Mouse (Mus musculus) neural tube, embryonic 13.5 days (tissue): ENCODE results near the gene Rbm4. TPM values are rescaled to one million over a fixed set of nuclear protein-coding genes. Genes with fewer than 3 reads are reported as not detected.
"Not testable (repeated sequence)": the region's sequence is repeated elsewhere in the genome, so short reads cannot be mapped to it uniquely, and the experiment has no call there.

Experiments used
- ATAC-seq: fragments of 200-750 bp; cut with Nextera tagmentation; 2 replicates; pipeline ENCODE4 v1.8.0; 2017; ENCODE audit warnings: low read depth, mild to moderate bottlenecking, moderate TSS enrichment, moderate library complexity
- H3K27ac ChIP-seq: fragments of 300-500 bp; sonication (generic); replicated peaks from 2 replicates; pipeline ENCODE4 v1.5.1; 2015; ENCODE audit warnings: moderate library complexity, mild to moderate bottlenecking, inconsistent platforms
- H3K27me3 ChIP-seq: fragments of 300-500 bp; sonication (generic); 2 replicates; pipeline ENCODE4 v1.6.1; 2015; ENCODE audit warnings: mild to moderate bottlenecking, inconsistent platforms
- H3K36me3 ChIP-seq: fragments of 300-500 bp; sonication (generic); 2 replicates; pipeline ENCODE4 v1.6.1; 2015; ENCODE audit warnings: mild to moderate bottlenecking, inconsistent platforms
- H3K4me1 ChIP-seq: fragments of 300-500 bp; sonication (generic); replicated peaks from 2 replicates; pipeline ENCODE4 v1.6.1; 2015; ENCODE audit warnings: inconsistent platforms
- H3K4me2 ChIP-seq: fragments of 300-500 bp; sonication (generic); 2 replicates; pipeline ENCODE4 v1.6.1; 2015; ENCODE audit warnings: inconsistent platforms, mild to moderate bottlenecking, moderate library complexity
- H3K4me3 ChIP-seq: fragments of 300-500 bp; sonication (generic); 2 replicates; pipeline ENCODE4 v1.5.1; 2015; ENCODE audit warnings: mild to moderate bottlenecking, inconsistent platforms
- H3K9ac ChIP-seq: fragments of 300-500 bp; sonication (generic); 2 replicates; pipeline ENCODE4 v1.6.1; 2015; ENCODE audit warnings: moderate library complexity, mild to moderate bottlenecking, inconsistent platforms
- H3K9me3 ChIP-seq: fragments of 300-500 bp; sonication (generic); 2 replicates; pipeline ENCODE4 v1.6.1; 2016; ENCODE audit warnings: inconsistent platforms
- WGBS: fragments of 180-500 bp; shearing (Covaris S2); methylation state at CpG from one replicate; pipeline ENCODE4 v1.1.7; 2015; 5-methylcytosine and 5-hydroxymethylcytosine counted together
- polyA plus RNA-seq: library from polyadenylated mRNA; unstranded; fragments of >200 nt; fragmentation: Nextera tagmentation; extraction: Ambion mirVana; gene quantifications from 2 replicates; pipeline ENCODE4 v1.2.1, GENCODE M21; 2015

Rbm4 gene
- polyA plus RNA-seq, 1 experiment from 2014 or later: 94.7 TPM

- ATAC-seq: no peak
- H3K4me1 ChIP-seq: peaks cover 1% of the 10 kb centered on the region; the same call in 1 of the 2 replicates
- H3K27ac ChIP-seq: no peak overlapping the region
- no peaks in the 10 kb centered on the region for H3K36me3 ChIP-seq
- H3K4me3 ChIP-seq: no peak overlapping the region
- WGBS: 61% methylated on average over 1 of the region's 1 CpGs
- no peaks in the 10 kb centered on the region for H3K27me3 ChIP-seq
- H3K9me3 ChIP-seq: no peaks in the 10 kb centered on the region
- H3K4me2 ChIP-seq: no peak overlapping the region
- H3K9ac ChIP-seq: no peak overlapping the region
These were observed 23.6 kb upstream of the Rbm4 start for GRCm38 (mm10) chr19:4817182-4817835.

- H3K27me3 ChIP-seq: no peaks in the 10 kb centered on the region
- WGBS: 83% methylated on average over 6 of the region's 6 CpGs
- no peak overlapping the region for H3K27ac ChIP-seq
- H3K36me3 ChIP-seq: no peaks in the 10 kb centered on the region
- ATAC-seq: no peak
- peaks cover 27% of the 10 kb centered on the region for H3K4me1 ChIP-seq
- H3K9me3 ChIP-seq: no peaks in the 10 kb centered on the region
- H3K9ac ChIP-seq: no peak overlapping the region
- H3K4me3 ChIP-seq: no peak overlapping the region
- no peak overlapping the region for H3K4me2 ChIP-seq
These were observed 19.3 kb upstream of the Rbm4 start for GRCm38 (mm10) chr19:4813015-4813414.

- H3K27ac ChIP-seq: peak overlapping the region; percentile 91
- WGBS: 80% methylated on average over 8 of the region's 8 CpGs
These were observed 18.7 kb upstream of the Rbm4 start for GRCm38 (mm10) chr19:4812334-4812949.

GRCm38 (mm10) chr19:4811909-4812242 is 18.2 kb upstream of the Rbm4 start:
- Histone ChIP-seq H3K27me3 (no peaks in the 10 kb centered on the region), H3K36me3 (no peaks in the 10 kb centered on the region), H3K27ac (peak overlapping the region; percentile 91), H3K9me3 (no peaks in the 10 kb centered on the region), H3K4me2 (peak overlapping the region; percentile 99), H3K4me3 (peak overlapping the region; percentile 79), H3K4me1 (peaks cover 36% of the 10 kb centered on the region), H3K9ac (peak overlapping the region; percentile 81)
- WGBS: 6% methylated on average over 12 of the region's 12 CpGs
- ATAC-seq: peak; percentile 17; the same call in 1 of the 2 replicates

More at GRCm38 (mm10) chr19:4812334-4812949, 18.7 kb upstream of the Rbm4 start:
- peak overlapping the region; percentile 81 for H3K9ac ChIP-seq
- peaks cover 33% of the 10 kb centered on the region for H3K4me1 ChIP-seq
- H3K36me3 ChIP-seq, H3K27me3 ChIP-seq, H3K9me3 ChIP-seq, ATAC-seq: not testable (repeated sequence)
- H3K4me3 ChIP-seq: peak overlapping the region; percentile 79
- peak overlapping the region; percentile 99 for H3K4me2 ChIP-seq

- Histone ChIP-seq H3K4me1 (peaks cover 36% of the 10 kb centered on the region), H3K27ac (peak within 1 kb of the TSS; percentile 91), H3K4me2 (peak within 1 kb of the TSS; percentile 99), H3K4me3 (peak within 1 kb of the TSS; percentile 79), H3K27me3 (no peaks in the 10 kb centered on the region), H3K36me3 (no peaks in the 10 kb centered on the region), H3K9ac (peak within 1 kb of the TSS; percentile 81), H3K9me3 (no peaks in the 10 kb centered on the region)
- ATAC-seq: peak; percentile 98
- under 1% methylated on average over 83 of the region's 83 CpGs for WGBS
These were observed 17.6 kb upstream of the Rbm4 start, which contains the start of the genes Gm21992 and Rbm14 for GRCm38 (mm10) chr19:4811063-4811908. Gene Gm21992, minus strand, starts transcription at chr19:4811612. Gene Rbm14, minus strand, starts transcription at chr19:4811634.

GRCm38 (mm10) chr19:4810746-4811062 is 17.0 kb upstream of the Rbm4 start:
- H3K9me3 ChIP-seq: no peaks in the 10 kb centered on the region
- peak overlapping the region; percentile 91 for H3K27ac ChIP-seq
- peak overlapping the region; percentile 99 for H3K4me2 ChIP-seq
- peak overlapping the region; percentile 79 for H3K4me3 ChIP-seq
- H3K36me3 ChIP-seq: no peaks in the 10 kb centered on the region
- WGBS: under 1% methylated on average over 17 of the region's 17 CpGs
- ATAC-seq: no peak
- H3K9ac ChIP-seq: peak overlapping the region; percentile 81
- H3K4me1 ChIP-seq: peaks cover 36% of the 10 kb centered on the region
- no peaks in the 10 kb centered on the region for H3K27me3 ChIP-seq

- Histone ChIP-seq H3K4me3 (peak overlapping the region; percentile 79), H3K36me3 (no peaks in the 10 kb centered on the region), H3K9ac (peak overlapping the region; percentile 81), H3K27ac (peak overlapping the region; percentile 91), H3K9me3 (no peaks in the 10 kb centered on the region), H3K4me1 (peaks cover 36% of the 10 kb centered on the region), H3K4me2 (peak overlapping the region; percentile 99), H3K27me3 (no peaks in the 10 kb centered on the region)
- 0% methylated on average over 14 of the region's 14 CpGs for WGBS
- no peak for ATAC-seq
These were observed 16.6 kb upstream of the Rbm4 start for GRCm38 (mm10) chr19:4810309-4810708.

GRCm38 (mm10) chr19:4803283-4803682 is 9.6 kb upstream of the Rbm4 start:
- H3K9ac ChIP-seq: no peak overlapping the region
- H3K27me3 ChIP-seq: no peaks in the 10 kb centered on the region
- H3K9me3 ChIP-seq: no peaks in the 10 kb centered on the region
- H3K4me2 ChIP-seq: no peak overlapping the region
- no peak for ATAC-seq
- H3K4me3 ChIP-seq: no peak overlapping the region
- H3K36me3 ChIP-seq: peaks cover 57% of the 10 kb centered on the region
- peaks cover 23% of the 10 kb centered on the region for H3K4me1 ChIP-seq
- 83% methylated on average over 10 of the region's 10 CpGs for WGBS
- H3K27ac ChIP-seq: no peak overlapping the region; the same call in 1 of the 2 replicates

- H3K9me3 ChIP-seq: no peaks in the 10 kb centered on the region
- H3K9ac ChIP-seq: no peak overlapping the region
- H3K4me1 ChIP-seq: peaks cover 17% of the 10 kb centered on the region
- ATAC-seq: peak; percentile 57; the same call in 1 of the 2 replicates
- H3K27ac ChIP-seq: no peak overlapping the region; the same call in 1 of the 2 replicates
- 83% methylated on average over 7 of the region's 7 CpGs for WGBS
- H3K4me2 ChIP-seq: no peak overlapping the region
- no peak overlapping the region for H3K4me3 ChIP-seq
- H3K36me3 ChIP-seq: peaks cover 62% of the 10 kb centered on the region
- H3K27me3 ChIP-seq: no peaks in the 10 kb centered on the region
These were observed 9.0 kb upstream of the Rbm4 start for GRCm38 (mm10) chr19:4802691-4803091.

GRCm38 (mm10) chr19:4799083-4799482 is 5.4 kb upstream of the Rbm4 start:
- no peak overlapping the region for H3K27ac ChIP-seq
- H3K4me1 ChIP-seq: peaks cover 20% of the 10 kb centered on the region
- no peak for ATAC-seq
- H3K4me2 ChIP-seq: no peak overlapping the region
- H3K9ac ChIP-seq: no peak overlapping the region
- no peaks in the 10 kb centered on the region for H3K27me3 ChIP-seq
- H3K36me3 ChIP-seq: peaks cover 65% of the 10 kb centered on the region
- no peaks in the 10 kb centered on the region for H3K9me3 ChIP-seq
- H3K4me3 ChIP-seq: no peak overlapping the region
- WGBS: 95% methylated on average over 5 of the region's 5 CpGs

GRCm38 (mm10) chr19:4797846-4798245 is 4.1 kb upstream of the Rbm4 start:
- H3K36me3 ChIP-seq: peaks cover 53% of the 10 kb centered on the region
- H3K4me2 ChIP-seq: no peak overlapping the region
- H3K27ac ChIP-seq: no peak overlapping the region
- no peak overlapping the region for H3K9ac ChIP-seq
- WGBS: 96% methylated on average over 2 of the region's 2 CpGs
- H3K4me3 ChIP-seq: no peak overlapping the region
- no peaks in the 10 kb centered on the region for H3K27me3 ChIP-seq
- peaks cover 14% of the 10 kb centered on the region for H3K4me1 ChIP-seq
- no peaks in the 10 kb centered on the region for H3K9me3 ChIP-seq
- ATAC-seq: no peak

- peaks cover 47% of the 10 kb centered on the region for H3K36me3 ChIP-seq
- H3K9me3 ChIP-seq: no peaks in the 10 kb centered on the region
- no peak overlapping the region for H3K4me3 ChIP-seq
- peaks cover 27% of the 10 kb centered on the region for H3K4me1 ChIP-seq
- no peak for ATAC-seq
- H3K9ac ChIP-seq: no peak overlapping the region
- H3K27ac ChIP-seq: no peak overlapping the region
- WGBS: 67% methylated on average over 1 of the region's 1 CpGs
- H3K4me2 ChIP-seq: no peak overlapping the region
- H3K27me3 ChIP-seq: no peaks in the 10 kb centered on the region
These were observed 2.2 kb upstream of the Rbm4 start for GRCm38 (mm10) chr19:4795929-4796328.
